Mouse (Mus musculus) ES-Bruce4 (cell line): ENCODE measurements around the gene Gfra1. TPM values are rescaled to one million over a fixed set of nuclear protein-coding genes. Genes with fewer than 3 reads are reported as not detected.

Experiments used
- H3K27ac ChIP-seq: 2 replicates; pipeline ENCODE4 v1.5.1; 2012; ENCODE audit warnings: low read length, inconsistent platforms; ENCODE audit not compliant: insufficient read depth
- H3K27me3 ChIP-seq: 2 replicates; pipeline ENCODE4 v1.6.1; 2012; ENCODE audit warnings: mild to moderate bottlenecking, low read length, inconsistent platforms; ENCODE audit not compliant: control insufficient read depth, poor library complexity, insufficient read depth, severe bottlenecking
- H3K36me3 ChIP-seq: 2 replicates; pipeline ENCODE4 v1.6.1; 2012; ENCODE audit warnings: inconsistent platforms, mild to moderate bottlenecking, low read length, moderate library complexity; ENCODE audit not compliant: control insufficient read depth, poor library complexity, insufficient read depth, severe bottlenecking
- H3K4me1 ChIP-seq: one replicate; pipeline ENCODE4 v1.8.1; 2011; ENCODE audit warnings: low read length; ENCODE audit not compliant: control insufficient read depth, insufficient read depth
- H3K4me3 ChIP-seq: 2 replicates; pipeline ENCODE4 v1.5.1; 2011; ENCODE audit warnings: low read depth, mild to moderate bottlenecking, low read length
- H3K9ac ChIP-seq: 2 replicates; pipeline ENCODE4 v1.6.1; 2012; ENCODE audit warnings: low read depth, mild to moderate bottlenecking, inconsistent platforms; ENCODE audit not compliant: poor library complexity, severe bottlenecking
- H3K9me3 ChIP-seq: replicated peaks from 2 replicates; pipeline ENCODE4 v1.6.1; 2012; ENCODE audit warnings: mild to moderate bottlenecking, low read length, inconsistent platforms; ENCODE audit not compliant: control insufficient read depth, poor library complexity, insufficient read depth, severe bottlenecking
- CTCF ChIP-seq: IDR thresholded peaks from one replicate; pipeline ENCODE4 v1.8.1; 2011; ENCODE audit warnings: low read depth, low read length
- EP300 ChIP-seq: IDR thresholded peaks from 2 replicates; pipeline ENCODE4 v1.6.1; 2011; ENCODE audit warnings: low read depth, low read length; ENCODE audit not compliant: insufficient read depth
- POLR2A ChIP-seq: IDR thresholded peaks from one replicate; pipeline ENCODE4 v1.8.1; 2011; ENCODE audit warnings: low read length; ENCODE audit not compliant: insufficient read depth
- polyA plus RNA-seq: library from polyadenylated mRNA; stranded (reverse); fragments of >200 nt; gene quantifications from 2 replicates; pipeline ENCODE4 v1.2.4, GENCODE M21; 2011; ENCODE audit warnings: low read depth; ENCODE audit not compliant: missing spikeins, insufficient read depth, insufficient read length

Gene Gfra1
- polyA plus RNA-seq, 1 experiment = 0.58 TPM

GRCm38 (mm10) chr19:58227725-58228124 lies 228.0 kb downstream of the Gfra1 start:
- Histone ChIP-seq H3K9me3 (no peaks in the 10 kb centered on the region), H3K4me3 (no peak overlapping the region), H3K36me3 (no peaks in the 10 kb centered on the region), H3K9ac (no peak overlapping the region), H3K4me1 (no peaks in the 10 kb centered on the region), H3K27ac (no peak overlapping the region), H3K27me3 (no peaks in the 10 kb centered on the region)
- TF ChIP-seq EP300 (no peak), POLR2A (no peak), CTCF (no peak)

GRCm38 (mm10) chr19:58226882-58227281 lies 228.8 kb downstream of the Gfra1 start:
- Histone ChIP-seq H3K27ac (no peak overlapping the region), H3K4me3 (no peak overlapping the region), H3K27me3 (no peaks in the 10 kb centered on the region), H3K9me3 (no peaks in the 10 kb centered on the region), H3K9ac (no peak overlapping the region), H3K36me3 (no peaks in the 10 kb centered on the region), H3K4me1 (no peaks in the 10 kb centered on the region)
- no peak for TF ChIP-seq POLR2A
- no peak for TF ChIP-seq CTCF
- no peak for TF ChIP-seq EP300

GRCm38 (mm10) chr19:58220061-58220831 lies 235.5 kb downstream of the Gfra1 start:
- Histone ChIP-seq H3K4me3 (no peak overlapping the region), H3K36me3 (no peaks in the 10 kb centered on the region), H3K4me1 (no peaks in the 10 kb centered on the region), H3K9ac (no peak overlapping the region), H3K27ac (no peak overlapping the region), H3K9me3 (no peaks in the 10 kb centered on the region), H3K27me3 (no peaks in the 10 kb centered on the region)
- TF ChIP-seq CTCF (no peak), EP300 (no peak), POLR2A (no peak)

GRCm38 (mm10) chr19:58217591-58217990 lies 238.1 kb downstream of the Gfra1 start:
- Histone ChIP-seq H3K4me1 (no peaks in the 10 kb centered on the region), H3K36me3 (no peaks in the 10 kb centered on the region), H3K4me3 (no peak overlapping the region), H3K27me3 (no peaks in the 10 kb centered on the region), H3K9me3 (no peaks in the 10 kb centered on the region), H3K9ac (no peak overlapping the region), H3K27ac (no peak overlapping the region)
- no peak for TF ChIP-seq POLR2A
- no peak for TF ChIP-seq CTCF
- TF ChIP-seq EP300 = no peak

GRCm38 (mm10) chr19:58206496-58207044 lies 249.1 kb downstream of the Gfra1 start:
- no peaks in the 10 kb centered on the region for H3K9me3 ChIP-seq
- H3K4me1 ChIP-seq = no peaks in the 10 kb centered on the region
- no peak overlapping the region for H3K27ac ChIP-seq
- no peak for TF ChIP-seq EP300
- no peak for TF ChIP-seq CTCF
- TF ChIP-seq POLR2A = no peak
- no peaks in the 10 kb centered on the region for H3K36me3 ChIP-seq
- no peaks in the 10 kb centered on the region for H3K27me3 ChIP-seq
- no peak overlapping the region for H3K9ac ChIP-seq
- H3K4me3 ChIP-seq = no peak overlapping the region

GRCm38 (mm10) chr19:58205470-58205869 lies 250.2 kb downstream of the Gfra1 start:
- TF ChIP-seq EP300 (no peak), CTCF (no peak), POLR2A (no peak)

More at GRCm38 (mm10) chr19:58205470-58205869, 250.2 kb downstream of the Gfra1 start:
- H3K27ac ChIP-seq = no peak overlapping the region
- H3K27me3 ChIP-seq = no peaks in the 10 kb centered on the region
- no peak overlapping the region for H3K4me3 ChIP-seq
- no peak overlapping the region for H3K9ac ChIP-seq
- no peaks in the 10 kb centered on the region for H3K4me1 ChIP-seq
- H3K9me3 ChIP-seq = no peaks in the 10 kb centered on the region
- H3K36me3 ChIP-seq = no peaks in the 10 kb centered on the region
